Mouse (Mus musculus) frontal cortex, adult 2 months (tissue): ENCODE data around the gene Oxct2a. TPM values are rescaled to one million over a fixed set of nuclear protein-coding genes. Genes with fewer than 3 reads are reported as not detected.
"Not testable (repeated sequence)": the region's sequence is repeated elsewhere in the genome, so short reads cannot be mapped to it uniquely, and the experiment has no call there.

Experiments
- DNase-seq, 2 experiments: peaks; one replicate each; pipeline ENCODE4 v3.0.0; 2022; ENCODE audit warnings: low spot score in 1 of 2; ENCODE audit errors: extremely low spot score in 1 of 2
- polyA plus RNA-seq: library from polyadenylated mRNA; depleted of rRNA; stranded (reverse); fragments of >200 nt; gene quantifications from 2 replicates; pipeline ENCODE4 v1.2.3, GENCODE M21; 2012

Gene Oxct2a
- polyA plus RNA-seq, 1 experiment: not detected

DNA sequence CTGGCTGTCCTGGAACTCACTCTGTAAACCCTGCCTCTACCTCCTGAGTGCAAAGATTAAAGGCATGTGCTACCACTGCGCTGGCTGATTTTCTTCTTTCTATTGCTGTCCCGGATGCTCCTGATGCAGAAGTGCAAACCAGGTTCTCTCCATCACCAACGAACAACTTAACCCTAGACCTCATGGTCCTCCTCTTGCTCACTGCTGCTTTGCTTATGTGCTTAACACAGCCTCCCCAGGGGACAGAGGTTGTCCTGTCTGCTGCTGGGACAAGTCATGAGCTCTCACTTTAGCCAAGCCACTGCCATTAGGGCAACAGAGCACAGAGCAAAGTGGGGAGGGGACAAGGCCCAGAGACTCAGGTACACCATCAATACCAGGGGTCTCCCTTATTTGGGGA is 8.9 kb downstream of the Oxct2a start:
- DNase-seq: no peak

DNA sequence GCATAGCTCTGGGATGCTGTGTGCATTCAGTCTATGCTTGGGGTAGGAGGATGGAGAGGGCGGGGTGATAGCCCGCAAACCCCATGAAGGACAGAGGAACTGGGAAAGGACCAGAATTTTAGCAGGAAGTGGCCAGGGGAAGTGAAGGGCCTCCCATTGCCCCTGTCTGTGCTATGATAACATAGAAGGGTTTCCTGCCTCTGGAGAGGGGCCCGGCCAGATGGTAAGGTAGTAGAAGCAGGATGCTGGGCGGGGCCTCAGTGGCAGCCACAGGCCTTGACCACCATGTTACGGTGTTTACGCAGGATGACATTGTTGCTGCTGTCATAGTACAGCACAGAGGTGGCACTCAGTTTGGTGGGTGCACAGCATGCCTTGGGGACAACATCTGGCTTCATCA is 10.4 kb downstream of the Oxct2a start:
- no peak for DNase-seq

DNA sequence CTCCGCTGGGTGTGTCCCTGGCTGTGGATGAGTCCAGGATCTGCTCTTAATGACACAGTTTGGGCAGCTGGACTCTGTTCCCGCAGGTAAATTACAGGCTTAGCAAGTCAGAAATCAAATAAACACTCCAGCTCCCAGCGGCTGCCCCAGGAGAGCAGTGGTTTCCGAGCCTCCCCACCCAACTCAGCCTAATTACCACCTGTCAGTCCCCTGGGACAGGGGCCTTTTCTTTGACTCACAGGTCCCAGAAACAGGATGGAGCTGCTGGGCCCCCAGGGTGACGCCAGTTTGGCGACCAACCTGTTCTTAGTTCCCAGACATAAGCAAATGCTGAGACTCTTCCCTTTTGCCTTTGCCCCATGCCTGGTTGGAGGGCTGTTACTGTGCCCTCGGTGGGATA is 11.6 kb downstream of the Oxct2a start:
- DNase-seq: no peak

DNA sequence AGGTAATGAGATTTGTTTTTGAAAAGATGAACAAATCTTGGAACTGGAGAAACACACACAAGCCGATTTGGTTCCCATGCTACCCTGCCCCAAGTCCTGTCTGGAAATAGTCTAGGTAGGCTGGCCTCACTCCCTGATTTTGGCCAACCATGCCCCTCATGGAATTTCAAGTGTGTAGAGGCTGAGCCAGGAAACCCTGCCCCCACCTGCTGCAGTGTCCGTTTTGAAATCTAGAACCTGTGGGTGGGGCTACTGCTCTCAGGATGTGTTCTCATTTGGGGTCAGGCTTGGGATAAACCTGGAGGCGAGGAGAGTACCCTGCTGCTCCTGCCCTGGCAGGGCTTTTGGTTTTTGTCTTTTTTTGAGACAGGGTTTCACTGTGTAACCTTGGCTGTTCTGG is 15.1 kb downstream of the Oxct2a start:
- no peak for DNase-seq

DNA sequence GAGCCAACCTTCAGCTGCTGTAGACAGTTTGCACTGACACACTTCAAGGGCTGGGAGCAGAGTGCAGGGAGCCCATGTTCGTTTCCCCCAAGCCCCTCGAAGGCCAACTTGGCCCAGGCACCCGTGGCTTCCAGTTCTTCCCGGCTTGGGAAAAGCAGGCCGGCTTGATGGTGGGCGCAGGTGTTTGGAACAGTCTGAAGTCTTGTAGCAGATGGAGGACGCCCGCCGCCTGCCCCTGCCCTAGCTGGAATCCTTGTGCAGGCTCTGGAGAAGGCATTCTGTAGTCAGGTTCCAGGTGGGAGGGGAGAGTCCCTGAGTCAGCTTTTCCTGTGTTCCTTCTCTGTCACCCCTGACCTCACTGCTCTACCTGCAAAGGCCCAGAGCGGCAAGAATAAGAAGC is 16.4 kb downstream of the Oxct2a start:
- DNase-seq: peak in 1 of 2 experiments; percentile 57

DNA sequence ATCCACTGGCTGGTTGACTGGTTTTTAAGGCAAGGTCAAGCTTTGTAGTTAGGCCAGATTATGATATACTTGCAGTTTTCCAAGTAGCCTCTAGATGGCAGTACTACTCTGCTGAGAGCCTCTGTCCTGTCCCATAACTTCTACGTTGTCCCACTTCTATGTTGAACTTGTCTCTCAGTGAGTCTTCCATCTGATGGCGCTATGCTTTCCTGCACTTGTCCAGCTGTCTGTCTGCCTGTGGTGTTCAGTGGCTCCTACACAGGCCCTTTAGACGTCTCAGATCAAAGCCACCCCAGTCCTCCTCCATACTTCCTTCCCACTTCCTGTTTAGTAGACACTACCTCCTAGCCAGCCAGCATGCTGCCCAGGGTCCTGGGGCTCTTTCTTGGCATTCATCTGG is 17.6 kb downstream of the Oxct2a start:
- DNase-seq: peak in 1 of 2 experiments; percentile 75

DNA sequence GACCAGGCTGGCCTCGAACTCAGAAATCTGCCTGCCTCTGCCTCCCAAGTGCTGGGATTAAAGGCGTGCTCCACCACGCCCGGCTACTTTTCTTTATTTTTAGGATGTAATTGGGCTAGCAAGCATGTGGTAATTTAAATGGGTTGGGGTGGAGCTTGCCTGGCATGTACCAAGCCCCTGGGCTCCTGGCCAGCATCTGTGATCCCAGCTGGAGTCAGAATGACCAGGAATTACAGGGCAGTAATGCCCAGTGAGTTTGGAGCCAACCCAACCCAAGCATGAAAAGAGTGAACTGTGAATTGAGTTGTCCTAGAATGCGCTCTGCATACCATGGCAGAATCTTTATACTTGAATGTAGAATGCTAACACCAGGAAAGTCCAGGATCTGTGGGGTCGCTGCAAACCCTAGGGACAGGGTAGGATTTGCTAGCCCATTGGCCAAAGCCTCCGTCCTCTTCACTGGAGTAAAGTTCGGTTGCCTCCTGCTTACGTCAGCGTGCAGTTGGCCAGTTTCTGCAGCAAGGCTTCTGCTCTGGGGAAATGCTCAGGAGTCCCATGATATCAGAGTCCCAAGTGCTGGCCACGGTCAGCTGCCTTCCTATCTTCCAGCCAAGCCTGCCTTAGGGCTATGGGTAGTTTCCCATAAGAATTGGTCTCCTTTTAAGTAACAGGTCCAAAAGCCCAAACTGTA is 24.3 kb downstream of the Oxct2a start:
- DNase-seq: no peak

DNA sequence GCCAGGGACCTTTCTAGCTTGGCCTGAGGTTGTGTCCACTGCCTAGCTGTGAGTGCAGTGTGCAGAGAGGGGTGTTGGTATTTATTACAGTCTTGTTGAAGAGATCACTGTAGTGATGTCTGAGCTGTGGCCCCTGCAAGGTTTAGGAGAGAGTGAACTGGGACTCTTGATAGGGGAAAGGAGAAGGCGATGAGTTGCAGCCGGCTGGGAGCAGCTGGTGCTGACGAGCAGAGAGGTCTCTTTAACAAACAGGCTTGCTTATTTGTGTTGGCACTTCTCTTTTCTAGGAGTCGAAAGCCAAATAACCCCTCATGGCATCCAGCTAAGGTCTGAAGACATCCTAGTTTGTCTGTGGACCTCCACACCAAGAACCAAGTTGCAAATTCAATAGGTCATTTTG is 25.2 kb downstream of the Oxct2a start:
- no peak for DNase-seq

DNA sequence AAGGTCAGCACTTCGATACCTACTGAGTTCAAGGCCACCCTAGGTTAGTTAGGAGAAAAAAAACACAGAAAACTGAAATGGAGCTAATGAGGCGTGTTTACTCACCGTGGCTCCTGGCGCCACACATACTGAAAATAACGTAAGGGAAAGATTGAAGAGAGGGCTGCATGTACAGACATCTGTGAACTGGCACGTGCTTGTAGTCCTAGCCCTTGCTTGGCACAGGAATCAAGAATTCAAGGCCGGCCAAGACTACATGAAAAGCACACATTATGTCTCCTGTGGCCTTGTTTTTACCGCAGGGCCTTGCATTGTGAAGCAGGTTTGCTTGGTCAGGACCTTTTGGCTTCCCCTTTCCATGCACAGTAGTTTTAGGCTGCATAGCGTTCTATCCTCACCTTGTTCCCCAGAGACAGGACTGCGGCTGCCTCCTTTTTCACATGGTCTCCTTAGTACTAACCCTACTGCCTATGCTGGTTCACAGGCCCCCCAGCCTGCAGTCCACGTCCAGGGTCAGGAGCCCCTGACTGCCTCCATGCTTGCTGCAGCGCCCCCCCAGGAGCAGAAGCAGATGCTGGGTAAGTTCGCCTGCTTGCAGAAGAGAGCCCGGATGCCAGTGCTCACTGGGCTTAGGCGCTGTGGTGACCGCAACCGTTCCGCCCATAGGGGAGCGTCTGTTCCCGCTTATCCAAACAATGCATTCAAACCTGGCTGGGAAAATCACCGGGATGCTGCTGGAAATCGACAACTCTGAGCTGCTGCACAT is 26.1 kb downstream of the Oxct2a start:
- DNase-seq: no peak

DNA sequence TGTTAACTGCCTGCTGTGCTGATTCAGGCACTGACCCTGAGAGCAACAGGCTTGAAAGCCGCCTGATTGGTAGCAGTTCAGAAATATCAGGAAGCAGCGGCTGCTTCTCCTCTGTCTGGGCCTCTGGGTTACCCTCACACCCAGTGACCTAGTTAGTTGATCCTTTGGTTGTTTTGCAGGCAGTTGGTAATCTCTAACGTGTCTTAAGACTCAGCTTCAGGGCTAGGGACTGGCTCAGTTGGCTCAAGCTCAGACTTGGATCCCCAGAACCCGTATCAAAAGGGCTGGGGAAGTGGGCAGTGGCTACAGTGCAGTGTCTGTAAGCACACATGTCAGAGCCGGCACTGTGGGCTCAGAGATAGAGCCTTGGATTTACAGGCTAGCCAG is 27.3 kb downstream of the Oxct2a start:
- DNase-seq: no peak

DNA sequence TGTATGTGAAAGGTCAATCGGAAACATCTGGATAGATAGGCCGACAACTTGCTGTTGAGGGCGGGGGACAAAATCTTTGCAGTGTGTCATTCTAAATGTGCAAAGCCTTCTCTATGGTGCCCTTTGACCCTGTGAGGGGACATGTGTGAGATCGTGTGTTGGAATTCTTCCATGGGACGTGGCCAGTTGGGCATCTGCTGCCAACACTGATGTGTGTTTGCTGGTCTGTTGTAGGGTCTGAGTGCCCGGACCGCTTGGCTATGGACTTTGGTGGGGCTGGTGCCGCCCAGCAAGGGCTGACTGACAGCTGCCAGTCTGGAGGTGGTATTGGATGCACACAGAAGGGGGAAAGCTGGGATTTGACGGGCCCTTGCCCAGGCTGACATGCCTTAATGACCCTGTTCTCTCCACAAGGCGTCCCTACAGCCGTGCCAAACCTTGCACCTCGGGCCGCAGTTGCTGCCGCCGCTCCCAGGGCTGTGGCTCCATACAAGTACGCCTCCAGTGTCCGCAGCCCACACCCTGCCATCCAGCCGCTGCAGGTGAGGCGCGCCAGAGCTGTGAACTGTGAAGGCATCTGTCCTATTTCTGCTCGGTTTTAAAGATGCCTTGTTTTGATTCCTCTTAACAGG is 27.8 kb downstream of the Oxct2a start:
- no peak for DNase-seq

DNA sequence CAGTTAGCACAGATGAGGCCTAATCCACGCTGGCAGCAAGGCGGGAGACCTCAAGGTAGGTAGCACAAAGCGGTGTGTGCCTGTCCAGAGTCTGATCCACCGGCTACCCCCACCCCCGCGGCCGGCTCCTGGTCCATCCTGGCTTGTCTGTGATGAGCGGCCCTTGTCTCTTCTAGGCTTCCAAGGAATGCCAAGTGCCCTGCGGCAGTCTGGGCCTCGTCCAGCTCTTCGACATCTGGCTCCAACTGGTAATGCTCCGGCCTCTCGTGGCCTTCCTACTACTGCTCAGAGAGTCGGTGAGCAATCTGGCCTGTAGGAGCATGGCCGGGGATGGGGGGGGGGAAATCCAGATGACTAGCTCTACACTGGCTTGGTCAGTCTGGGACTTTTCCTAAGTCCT is 28.4 kb downstream of the Oxct2a start:
- DNase-seq: not testable (repeated sequence)

DNA sequence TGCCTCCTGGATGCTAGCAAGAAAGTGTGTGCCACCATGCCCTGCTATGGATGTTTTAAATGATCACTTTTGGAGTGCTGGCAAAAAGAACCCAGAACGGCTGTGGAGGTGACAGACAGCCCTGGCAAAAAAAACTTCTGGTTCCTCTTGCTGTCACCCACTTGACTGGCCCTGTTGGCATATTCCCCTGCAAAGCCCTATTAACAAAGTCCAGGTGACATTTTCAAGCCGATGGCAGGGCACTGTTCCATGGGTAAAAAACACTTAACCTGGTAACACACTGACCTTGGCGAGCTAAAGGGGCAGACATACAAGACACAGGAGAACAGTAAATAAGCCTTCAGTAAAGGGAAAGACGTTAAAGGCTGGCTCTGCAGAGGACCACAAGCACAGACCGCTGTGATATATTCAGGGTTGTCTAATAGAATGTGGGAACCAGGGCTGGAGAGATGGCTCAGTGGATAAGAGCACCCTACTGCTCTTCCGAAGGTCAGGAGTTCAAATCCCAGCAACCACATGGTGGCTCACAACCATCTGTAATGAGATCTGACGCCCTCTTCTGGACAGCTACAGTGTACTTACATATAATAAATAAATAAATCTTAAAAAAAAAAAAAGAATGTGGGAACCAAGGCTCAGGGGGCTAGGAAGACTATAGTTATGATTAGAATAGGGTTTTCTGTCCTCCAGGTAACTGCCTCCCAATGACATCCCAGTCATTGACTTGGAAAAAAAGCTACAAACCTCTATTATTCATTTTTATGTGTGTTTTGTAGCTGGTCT is 29.6 kb downstream of the Oxct2a start:
- DNase-seq: no peak

DNA sequence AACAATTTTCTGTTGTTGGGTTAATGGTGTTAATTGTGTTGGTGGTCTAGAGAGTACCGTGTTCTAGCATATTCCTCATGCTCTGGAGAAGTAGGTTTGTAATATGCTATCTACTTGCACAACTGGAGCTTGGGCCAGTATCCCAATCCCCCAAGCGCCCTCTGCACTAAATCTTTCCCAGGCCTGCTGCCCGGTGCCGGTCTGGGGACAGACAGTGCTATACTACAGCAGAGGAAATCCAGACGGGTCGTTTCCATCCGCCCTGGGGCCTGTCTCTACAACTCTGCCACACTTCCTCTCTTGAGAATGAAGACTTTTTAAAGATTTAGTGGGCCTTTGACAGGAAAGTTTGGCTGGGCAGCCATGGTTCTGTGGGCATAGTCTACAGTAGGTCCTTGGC is 30.4 kb downstream of the Oxct2a start:
- DNase-seq: no peak

DNA sequence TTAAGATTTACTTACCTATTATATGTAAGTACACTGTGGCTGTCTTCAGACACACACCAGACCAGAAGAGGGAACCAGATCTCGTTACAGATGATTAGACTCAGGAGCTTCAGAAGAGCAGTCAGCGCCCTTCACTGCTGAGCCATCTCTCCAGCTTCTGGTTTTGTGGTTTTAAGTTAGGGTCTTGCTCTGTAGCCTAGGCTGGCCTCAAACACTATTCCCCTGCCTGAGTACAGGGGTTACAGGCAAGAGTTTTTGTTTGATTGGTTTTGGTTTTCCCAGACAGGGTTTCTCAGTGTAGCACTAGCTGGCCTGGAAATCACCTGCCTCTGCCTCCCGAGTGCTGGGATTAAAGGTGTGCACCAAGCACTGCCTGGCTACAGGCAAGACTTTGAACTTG is 31.0 kb downstream of the Oxct2a start:
- no peak for DNase-seq

DNA sequence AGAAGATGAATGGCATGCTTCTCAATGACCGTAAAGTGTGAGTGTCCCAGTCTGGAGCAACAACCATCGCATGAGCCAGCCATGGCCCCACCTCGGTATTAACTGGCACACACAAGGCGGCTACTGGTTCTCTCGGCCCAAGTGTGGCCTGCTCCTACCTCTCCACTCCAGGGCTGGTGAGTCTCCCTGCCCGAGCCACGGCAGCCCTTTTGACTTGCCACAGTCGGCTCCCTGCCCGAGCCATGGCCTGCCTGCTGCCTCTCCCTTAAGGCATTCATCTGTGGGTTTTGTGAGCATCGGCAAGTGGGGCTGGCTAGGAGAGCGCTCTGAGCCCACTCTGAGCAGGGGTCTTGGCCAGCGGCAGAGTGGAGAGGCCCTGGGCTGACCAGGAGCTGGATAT is 34.4 kb downstream of the Oxct2a start:
- no peak for DNase-seq

DNA sequence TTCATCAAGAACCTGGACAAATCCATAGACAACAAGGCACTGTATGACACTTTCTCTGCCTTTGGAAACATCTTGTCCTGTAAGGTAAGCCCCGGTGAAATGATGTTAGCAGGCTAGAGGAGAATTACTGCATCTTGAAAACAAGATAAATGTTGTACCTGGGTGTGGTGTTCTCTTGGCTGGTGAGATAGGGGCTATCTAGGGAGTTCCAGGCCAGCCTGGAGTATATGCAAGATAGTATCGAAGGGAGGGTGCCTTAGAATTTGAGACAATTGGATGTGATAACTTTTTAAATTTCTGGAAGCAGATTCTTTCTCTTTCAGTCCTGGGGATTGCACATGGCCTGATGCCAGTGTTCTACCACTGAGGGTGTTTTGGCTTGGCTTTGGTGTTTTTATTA is 36.6 kb downstream of the Oxct2a start:
- no peak for DNase-seq

DNA sequence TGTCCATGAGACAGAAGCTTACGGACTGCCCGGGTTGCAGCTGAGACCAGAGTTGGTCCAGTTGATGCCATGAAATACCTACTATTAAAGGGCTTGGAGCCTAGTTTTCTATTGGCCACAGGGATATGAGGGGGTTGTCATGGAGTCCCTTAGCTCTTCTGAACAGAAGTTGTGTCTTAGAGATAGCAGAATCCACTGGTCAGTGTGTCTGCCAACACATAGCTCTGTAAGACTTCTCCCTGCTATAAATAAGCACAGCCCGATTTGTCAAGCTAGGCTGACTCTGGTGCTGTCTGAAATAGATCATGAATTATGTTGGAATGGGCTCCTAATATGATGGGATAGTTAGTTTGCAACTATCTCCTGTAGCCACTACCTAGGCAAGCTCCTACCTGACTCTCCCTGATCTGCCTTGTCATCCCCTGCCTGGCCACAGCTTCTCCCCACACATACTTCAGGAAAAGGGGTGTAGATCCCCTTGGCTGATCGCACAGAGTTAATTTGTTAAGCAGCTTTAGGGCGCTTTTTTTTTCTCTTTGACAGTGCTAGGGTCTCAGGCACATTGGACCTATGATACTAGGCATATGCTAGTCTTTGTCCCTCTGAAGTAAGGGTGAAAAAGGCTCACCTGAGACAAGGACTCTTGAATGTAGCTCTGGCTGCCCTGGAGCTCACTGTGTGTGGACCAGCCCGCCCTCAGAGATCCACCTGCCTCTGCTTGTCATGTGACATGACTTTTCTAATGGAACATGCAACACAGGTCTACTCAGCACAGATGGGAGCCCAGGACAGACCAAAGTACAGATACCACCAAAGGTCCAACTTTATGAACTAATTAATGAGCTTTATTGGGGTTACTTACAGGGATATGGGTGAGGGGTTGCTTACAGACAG is 38.5 kb downstream of the Oxct2a start:
- DNase-seq: no peak

DNA sequence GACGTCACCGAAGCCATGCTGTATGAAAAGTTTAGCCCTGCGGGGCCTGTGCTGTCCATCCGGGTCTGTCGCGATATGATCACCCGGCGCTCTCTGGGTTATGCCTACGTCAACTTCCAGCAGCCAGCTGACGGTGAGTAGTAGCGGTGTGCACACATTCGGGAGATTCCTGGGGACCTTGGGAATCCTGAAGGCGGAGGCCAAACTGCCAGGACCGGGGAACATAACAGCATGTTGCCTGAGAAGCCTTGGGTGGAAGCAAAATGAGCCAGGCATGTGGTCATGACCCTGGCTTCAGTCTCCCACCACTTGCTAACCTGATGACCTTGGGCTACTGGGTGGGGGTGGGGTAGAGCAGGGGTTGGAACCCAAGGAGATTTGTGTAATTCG is 39.8 kb downstream of the Oxct2a start:
- DNase-seq: peak in 1 of 2 experiments; percentile 25
